Mouse (Mus musculus): ENCODE results near the gene Cyth2.

Cyth2 gene

DNA sequence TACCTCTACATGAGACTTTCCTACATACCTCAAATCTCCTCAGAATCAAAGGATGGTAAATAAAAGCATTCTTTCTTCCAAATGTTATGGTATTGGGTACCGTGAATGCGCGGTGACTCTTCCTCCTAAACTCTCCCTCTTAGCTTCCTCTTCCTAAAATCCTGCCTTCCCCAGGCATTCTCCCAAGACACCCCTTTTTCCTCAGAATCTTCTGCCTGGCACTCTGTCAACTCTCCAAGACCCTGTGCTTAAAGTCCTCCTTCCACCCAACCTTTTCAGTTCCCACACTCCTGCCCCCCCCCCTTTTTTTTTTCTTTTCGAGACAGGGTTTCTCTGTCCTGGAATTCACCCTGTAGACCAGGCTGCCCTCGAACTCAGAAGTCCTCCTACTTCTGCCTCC, 460 bp upstream of the Cyth2 start:
- no peak for DNase-seq (ENCODE audit: low read depth, low spot score)

- DNase-seq (ENCODE audit: low read depth, low spot score) = no peak
Measured at GRCm38 (mm10) chr7:45812921-45813320, 1.5 kb downstream of the Cyth2 start.

GRCm38 (mm10) chr7:45809276-45810075, 4.9 kb downstream of the Cyth2 start:
- no peak for DNase-seq (ENCODE audit: low read depth, low spot score)

GRCm38 (mm10) chr7:45808471-45808870, 5.9 kb downstream of the Cyth2 start:
- no peak for DNase-seq (ENCODE audit: low read depth, low spot score)

- DNase-seq (ENCODE audit: low read depth, low spot score) = no peak
Measured at GRCm38 (mm10) chr7:45805941-45806340, 8.4 kb downstream of the Cyth2 start.

- DNase-seq (ENCODE audit: low read depth, low spot score) = no peak
Measured at GRCm38 (mm10) chr7:45802551-45802950, 11.8 kb downstream of the Cyth2 start.

- DNase-seq (ENCODE audit: low read depth, low spot score) = peak; percentile 94
Measured at GRCm38 (mm10) chr7:45801348-45801747, 13.0 kb downstream of the Cyth2 start.

- DNase-seq (ENCODE audit: low read depth, low spot score) = peak; percentile 91
Measured at GRCm38 (mm10) chr7:45800546-45801204, 13.7 kb downstream of the Cyth2 start.

DNA sequence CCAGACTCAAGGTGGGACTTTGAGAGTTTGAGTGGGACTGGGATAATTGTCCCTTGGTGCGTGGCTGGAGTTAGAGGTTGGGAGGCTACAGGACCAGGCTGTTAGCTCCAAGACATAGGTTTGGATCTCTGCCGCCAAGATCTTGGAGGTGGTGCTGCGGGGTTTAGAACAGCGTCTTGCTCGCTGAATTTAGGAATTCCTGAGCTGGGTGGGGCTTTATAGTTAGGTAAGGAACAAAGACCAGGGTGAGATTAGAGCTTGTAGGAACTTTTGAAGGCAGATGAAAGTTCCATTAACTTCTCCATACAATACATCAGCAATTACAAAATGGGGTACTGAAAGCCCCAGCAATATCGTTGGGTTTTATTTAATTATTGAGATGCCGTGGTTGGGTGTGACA, 14.4 kb downstream of the Cyth2 start:
- DNase-seq (ENCODE audit: low read depth, low spot score) = peak; percentile 77

DNA sequence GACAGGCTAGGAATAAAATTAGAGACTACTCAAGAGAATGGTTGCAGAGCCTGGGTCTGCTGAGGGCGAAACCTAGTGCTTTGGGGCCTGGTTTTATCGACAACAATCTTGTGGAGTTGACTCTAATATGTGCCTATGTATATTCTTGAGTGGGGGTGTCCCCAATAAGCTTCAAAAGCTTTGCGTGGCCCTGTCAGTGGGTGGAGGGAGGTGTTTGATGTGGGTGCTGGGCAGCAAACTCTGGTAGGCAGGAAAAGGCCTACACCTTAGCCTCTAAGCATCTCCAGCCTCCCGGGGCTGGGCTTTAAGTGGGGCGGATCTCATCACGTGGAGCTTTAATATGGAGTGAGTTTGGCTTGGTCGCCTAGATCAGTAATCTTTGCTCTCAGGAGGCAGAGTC, 15.4 kb downstream of the Cyth2 start:
- DNase-seq (ENCODE audit: low read depth, low spot score) = no peak

- DNase-seq (ENCODE audit: low read depth, low spot score) = no peak
Measured at GRCm38 (mm10) chr7:45798511-45798836, 15.9 kb downstream of the Cyth2 start.

DNA sequence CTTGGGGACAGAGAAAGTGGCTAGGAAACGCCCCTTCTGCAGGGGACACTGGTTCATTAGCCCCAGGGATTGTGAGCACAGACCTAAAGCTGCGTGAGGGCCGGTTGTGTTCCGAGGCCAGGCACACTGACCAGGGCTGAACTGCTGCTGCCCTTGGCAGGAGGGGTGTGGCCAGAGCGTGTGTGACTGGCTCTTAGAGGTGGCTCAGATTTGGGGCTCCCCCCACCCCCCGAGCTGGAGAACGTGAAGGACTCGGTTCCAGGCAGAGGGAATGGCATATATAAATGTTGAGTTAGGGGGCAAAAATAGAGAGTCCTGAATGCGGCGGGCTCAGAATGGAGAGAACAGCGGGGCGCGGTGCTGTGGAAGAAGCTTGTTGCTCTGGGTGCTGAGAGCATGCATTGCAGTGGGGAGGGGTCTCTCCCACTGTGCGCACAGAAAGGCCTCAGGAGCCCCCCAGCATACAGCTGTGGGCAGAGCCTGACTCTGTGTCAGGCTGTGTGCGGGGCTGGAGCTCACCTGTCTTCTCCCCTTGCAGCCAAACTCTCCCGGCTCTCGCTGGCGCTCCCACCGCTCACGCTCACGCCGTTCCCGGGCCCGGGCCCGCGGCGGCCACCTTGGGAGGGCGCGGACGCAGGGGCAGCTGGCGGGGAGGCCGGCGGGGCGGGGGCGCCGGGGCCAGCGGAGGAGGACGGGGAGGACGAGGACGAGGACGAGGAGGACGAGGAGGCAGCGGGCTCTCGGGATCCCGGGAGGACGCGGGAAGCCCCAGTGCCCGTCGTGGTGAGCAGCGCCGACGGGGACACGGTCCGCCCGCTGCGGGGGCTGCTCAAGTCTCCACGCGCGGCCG, 16.5 kb downstream of the Cyth2 start:
- no peak for DNase-seq (ENCODE audit: low read depth, low spot score)

GRCm38 (mm10) chr7:45796950-45797349, 17.4 kb downstream of the Cyth2 start:
- DNase-seq (ENCODE audit: low read depth, low spot score) = no peak

DNA sequence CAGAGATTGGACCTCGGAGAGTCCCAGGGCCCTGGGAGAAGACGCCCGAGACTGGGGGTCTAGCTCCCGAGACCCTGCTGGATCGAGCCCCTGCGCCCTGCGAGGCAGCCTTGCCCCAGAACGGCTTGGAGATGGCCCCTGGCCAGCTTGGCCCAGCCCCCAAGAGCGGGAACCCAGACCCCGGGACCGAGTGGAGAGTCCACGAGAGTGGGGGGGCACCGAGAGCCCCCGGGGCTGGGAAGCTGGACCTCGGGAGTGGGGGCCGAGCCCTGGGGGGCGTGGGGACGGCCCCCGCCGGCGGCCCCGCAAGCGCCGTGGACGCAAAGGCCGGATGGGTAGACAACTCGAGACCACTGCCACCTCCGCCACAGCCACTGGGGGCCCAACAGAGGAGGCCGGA, 19.4 kb downstream of the Cyth2 start:
- no peak for DNase-seq (ENCODE audit: low read depth, low spot score)

DNA sequence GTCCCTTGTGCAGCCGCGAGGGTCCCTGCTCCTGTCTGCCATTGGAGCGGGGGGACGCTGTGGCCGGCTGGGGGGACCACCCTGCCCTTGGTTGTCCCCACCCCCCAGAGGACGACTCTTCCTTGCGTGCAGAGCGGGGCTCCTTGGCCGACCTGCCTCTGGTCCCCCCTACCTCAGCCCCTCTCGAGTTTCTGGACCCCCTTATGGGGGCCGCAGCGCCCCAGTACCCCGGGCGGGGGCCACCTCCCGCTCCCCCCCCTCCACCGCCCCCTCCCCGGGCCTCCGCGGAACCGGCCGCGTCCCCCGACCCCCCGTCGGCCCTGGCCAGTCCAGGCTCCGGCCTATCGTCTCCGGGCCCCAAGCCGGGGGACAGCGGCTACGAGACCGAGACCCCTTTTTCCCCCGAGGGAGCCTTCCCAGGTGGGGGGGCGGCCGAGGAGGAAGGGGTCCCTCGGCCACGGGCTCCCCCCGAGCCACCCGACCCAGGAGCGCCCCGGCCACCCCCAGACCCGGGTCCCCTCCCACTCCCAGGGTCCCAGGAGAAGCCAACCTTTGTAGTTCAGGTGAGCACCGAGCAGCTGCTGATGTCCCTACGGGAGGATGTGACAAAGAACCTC, 20.3 kb downstream of the Cyth2 start:
- DNase-seq (ENCODE audit: low read depth, low spot score) = no peak

GRCm38 (mm10) chr7:45793240-45793639, 21.1 kb downstream of the Cyth2 start:
- DNase-seq (ENCODE audit: low read depth, low spot score) = no peak

GRCm38 (mm10) chr7:45791756-45792490, 22.5 kb downstream of the Cyth2 start:
- peak; percentile 52 for DNase-seq (ENCODE audit: low read depth, low spot score)

DNA sequence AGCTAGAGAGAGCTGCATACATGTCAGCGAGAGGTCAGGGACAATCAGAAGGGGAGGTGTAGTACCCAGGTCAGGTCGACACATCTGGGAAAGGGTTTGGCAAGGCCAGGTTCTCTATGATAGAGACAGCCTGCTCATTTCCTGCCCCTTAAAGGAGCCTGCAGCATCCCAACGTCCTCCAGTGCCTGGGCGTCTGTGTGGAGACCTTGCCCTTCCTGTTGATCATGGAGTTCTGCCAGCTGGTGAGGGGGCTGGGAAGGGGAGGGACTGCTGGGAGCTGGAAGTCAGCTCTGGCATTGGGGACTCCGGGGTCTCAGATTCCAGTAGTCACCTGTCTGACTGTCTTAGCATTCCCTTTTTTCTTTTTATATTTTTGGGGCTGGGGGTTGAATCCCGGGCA, 23.7 kb downstream of the Cyth2 start:
- DNase-seq (ENCODE audit: low read depth, low spot score) = no peak

GRCm38 (mm10) chr7:45787642-45788041, 26.7 kb downstream of the Cyth2 start:
- no peak for DNase-seq (ENCODE audit: low read depth, low spot score)

GRCm38 (mm10) chr7:45786661-45787413, 27.5 kb downstream of the Cyth2 start:
- DNase-seq (ENCODE audit: low read depth, low spot score) = peak; percentile 94
